Mouse (Mus musculus) heart, embryonic 16.5 days (tissue): ENCODE data around the gene Auts2. TPM values are rescaled to one million over a fixed set of nuclear protein-coding genes. Genes with fewer than 3 reads are reported as not detected.

ENCODE experiments used
- ATAC-seq: fragments of 200-750 bp; cut with Nextera tagmentation; replicated peaks from 2 replicates; pipeline ENCODE4 v1.8.0; 2017; ENCODE audit warnings: moderate number of reproducible peaks; ENCODE audit not compliant: insufficient read depth, low FRiP score; ENCODE audit errors: extremely low read depth
- H3K27ac ChIP-seq: fragments of 300-500 bp; sonication (generic); 2 replicates; pipeline ENCODE4 v1.5.1; 2014; ENCODE audit warnings: mild to moderate bottlenecking, low read length, control low read depth, moderate library complexity
- H3K27me3 ChIP-seq: fragments of 300-500 bp; sonication (generic); 2 replicates; pipeline ENCODE4 v1.6.1; 2014; ENCODE audit warnings: low read length, mixed read lengths; ENCODE audit not compliant: control insufficient read depth, insufficient read depth
- H3K36me3 ChIP-seq: fragments of 300-500 bp; sonication (generic); 2 replicates; pipeline ENCODE4 v1.6.1; 2014; ENCODE audit not compliant: control insufficient read depth, insufficient read depth
- H3K4me1 ChIP-seq: fragments of 300-500 bp; sonication (generic); 2 replicates; pipeline ENCODE4 v1.6.1; 2014; ENCODE audit warnings: low read length, mixed read lengths; ENCODE audit not compliant: control insufficient read depth, insufficient read depth
- H3K4me2 ChIP-seq: fragments of 300-500 bp; sonication (generic); 2 replicates; pipeline ENCODE4 v1.6.1; 2014; ENCODE audit warnings: low read depth, mild to moderate bottlenecking, control low read depth, low read length
- H3K4me3 ChIP-seq: fragments of 300-500 bp; sonication (generic); 2 replicates; pipeline ENCODE4 v1.5.1; 2014; ENCODE audit warnings: mild to moderate bottlenecking, control low read depth, low read length
- H3K9ac ChIP-seq: fragments of 300-500 bp; sonication (generic); 2 replicates; pipeline ENCODE4 v1.6.1; 2014; ENCODE audit warnings: low read length, control low read depth
- H3K9me3 ChIP-seq: fragments of 300-500 bp; sonication (generic); replicated peaks from 2 replicates; pipeline ENCODE4 v1.6.1; 2016; ENCODE audit warnings: low read length; ENCODE audit not compliant: control insufficient read depth
- WGBS: fragments of 180-500 bp; shearing (Covaris S2); extraction: QIAGEN DNeasy Blood & Tissue Kit; methylation state at CpG from one replicate; pipeline ENCODE4 v1.1.7; 2014; 5-methylcytosine and 5-hydroxymethylcytosine counted together
- polyA plus RNA-seq: library from polyadenylated mRNA; unstranded; fragments of >200 nt; fragmentation: Nextera tagmentation; extraction: Ambion mirVana; gene quantifications from 2 replicates; pipeline ENCODE4 v1.2.1, GENCODE M21; 2015

Gene Auts2
- polyA plus RNA-seq, 1 experiment from 2014 or later, result 16.3 TPM

GRCm38 (mm10) chr5:132060116-132060515, 483.0 kb downstream of the Auts2 start:
- H3K36me3 ChIP-seq, result no peaks in the 10 kb centered on the region
- no peaks in the 10 kb centered on the region for H3K4me1 ChIP-seq
- H3K27me3 ChIP-seq, result no peaks in the 10 kb centered on the region
- peaks cover 8% of the 10 kb centered on the region for H3K9me3 ChIP-seq
- ATAC-seq, result no peak
- H3K4me2 ChIP-seq, result no peak overlapping the region
- H3K27ac ChIP-seq, result no peak overlapping the region
- 89% methylated on average over 6 of the region's 6 CpGs for WGBS
- H3K9ac ChIP-seq, result no peak overlapping the region
- no peak overlapping the region for H3K4me3 ChIP-seq

- no peaks in the 10 kb centered on the region for H3K27me3 ChIP-seq
- H3K36me3 ChIP-seq, result no peaks in the 10 kb centered on the region
- H3K9me3 ChIP-seq, result no peaks in the 10 kb centered on the region
- no peak overlapping the region for H3K4me3 ChIP-seq
- H3K27ac ChIP-seq, result no peak overlapping the region
- WGBS, result 71% methylated on average over 13 of the region's 13 CpGs
- H3K4me2 ChIP-seq, result no peak overlapping the region
- no peaks in the 10 kb centered on the region for H3K4me1 ChIP-seq
- ATAC-seq, result no peak
- no peak overlapping the region for H3K9ac ChIP-seq
Measured at GRCm38 (mm10) chr5:132052637-132053036, 490.5 kb downstream of the Auts2 start.

- Histone ChIP-seq H3K27ac (no peak overlapping the region), H3K9ac (no peak overlapping the region), H3K27me3 (no peaks in the 10 kb centered on the region), H3K4me2 (no peak overlapping the region), H3K4me1 (peaks cover 4% of the 10 kb centered on the region; the same call in 1 of the 2 replicates), H3K4me3 (no peak overlapping the region), H3K9me3 (no peaks in the 10 kb centered on the region), H3K36me3 (no peaks in the 10 kb centered on the region)
- ATAC-seq, result no peak
- 89% methylated on average over 6 of the region's 6 CpGs for WGBS
Measured at GRCm38 (mm10) chr5:132039584-132039983, 503.6 kb downstream of the Auts2 start.

GRCm38 (mm10) chr5:132033491-132034350, 509.4 kb downstream of the Auts2 start:
- Histone ChIP-seq H3K27me3 (no peaks in the 10 kb centered on the region), H3K9me3 (no peaks in the 10 kb centered on the region), H3K9ac (no peak overlapping the region), H3K36me3 (no peaks in the 10 kb centered on the region), H3K27ac (no peak overlapping the region), H3K4me2 (no peak overlapping the region), H3K4me1 (peaks cover 8% of the 10 kb centered on the region), H3K4me3 (no peak overlapping the region)
- 88% methylated on average over 15 of the region's 15 CpGs for WGBS
- no peak for ATAC-seq

- no peaks in the 10 kb centered on the region for H3K36me3 ChIP-seq
Measured at GRCm38 (mm10) chr5:132030941-132031531, 512.1 kb downstream of the Auts2 start.

GRCm38 (mm10) chr5:132029638-132030037, 513.5 kb downstream of the Auts2 start:
- WGBS, result 57% methylated on average over 11 of the region's 11 CpGs
- H3K27ac ChIP-seq, result no peak overlapping the region
- H3K27me3 ChIP-seq, result no peaks in the 10 kb centered on the region
- no peaks in the 10 kb centered on the region for H3K9me3 ChIP-seq
- H3K9ac ChIP-seq, result no peak overlapping the region
- no peak for ATAC-seq
- H3K4me3 ChIP-seq, result no peak overlapping the region
- no peak overlapping the region for H3K4me2 ChIP-seq
- H3K4me1 ChIP-seq, result peaks cover 8% of the 10 kb centered on the region
- H3K36me3 ChIP-seq, result no peaks in the 10 kb centered on the region

More at GRCm38 (mm10) chr5:132030941-132031531, 512.1 kb downstream of the Auts2 start:
- H3K9me3 ChIP-seq, result no peaks in the 10 kb centered on the region
- ATAC-seq, result no peak
- H3K9ac ChIP-seq, result no peak overlapping the region
- H3K4me1 ChIP-seq, result peaks cover 12% of the 10 kb centered on the region
- 67% methylated on average over 15 of the region's 15 CpGs for WGBS
- no peak overlapping the region for H3K4me3 ChIP-seq
- H3K27me3 ChIP-seq, result no peaks in the 10 kb centered on the region
- no peak overlapping the region for H3K27ac ChIP-seq
- no peak overlapping the region for H3K4me2 ChIP-seq

GRCm38 (mm10) chr5:132029038-132029437, 514.1 kb downstream of the Auts2 start:
- H3K9ac ChIP-seq, result no peak overlapping the region
- no peak overlapping the region for H3K27ac ChIP-seq
- H3K36me3 ChIP-seq, result no peaks in the 10 kb centered on the region
- no peak overlapping the region for H3K4me3 ChIP-seq
- 24% methylated on average over 12 of the region's 12 CpGs for WGBS
- 0 out of 2 replicates have a peak, but pooled peaks have one; percentile 49 for ATAC-seq
- H3K4me1 ChIP-seq, result peaks cover 8% of the 10 kb centered on the region
- H3K9me3 ChIP-seq, result no peaks in the 10 kb centered on the region
- H3K27me3 ChIP-seq, result no peaks in the 10 kb centered on the region
- H3K4me2 ChIP-seq, result peak overlapping the region; percentile 31

GRCm38 (mm10) chr5:132027859-132028498, 515.2 kb downstream of the Auts2 start:
- Histone ChIP-seq H3K9me3 (no peaks in the 10 kb centered on the region), H3K27me3 (no peaks in the 10 kb centered on the region), H3K4me2 (no peak overlapping the region), H3K27ac (no peak overlapping the region), H3K36me3 (no peaks in the 10 kb centered on the region), H3K4me1 (peaks cover 8% of the 10 kb centered on the region), H3K9ac (no peak overlapping the region), H3K4me3 (no peak overlapping the region)
- ATAC-seq, result no peak
- WGBS, result 69% methylated on average over 5 of the region's 5 CpGs

GRCm38 (mm10) chr5:132013296-132013695, 529.8 kb downstream of the Auts2 start:
- no peaks in the 10 kb centered on the region for H3K4me1 ChIP-seq
- no peak overlapping the region for H3K27ac ChIP-seq
- H3K4me3 ChIP-seq, result no peak overlapping the region
- H3K9ac ChIP-seq, result no peak overlapping the region
- H3K4me2 ChIP-seq, result no peak overlapping the region
- H3K36me3 ChIP-seq, result no peaks in the 10 kb centered on the region
- WGBS, result 86% methylated on average over 7 of the region's 7 CpGs
- H3K27me3 ChIP-seq, result no peaks in the 10 kb centered on the region
- ATAC-seq, result no peak
- H3K9me3 ChIP-seq, result no peaks in the 10 kb centered on the region
